Mouse (Mus musculus) neural tube, embryonic 12.5 days (tissue): Measurements from ENCODE around the gene Cntn5. TPM values are rescaled to one million over a fixed set of nuclear protein-coding genes. Genes with fewer than 3 reads are reported as not detected.

Source experiments
- ATAC-seq: fragments of 200-750 bp; cut with Nextera tagmentation; 2 replicates; pipeline ENCODE4 v1.8.0; 2017; ENCODE audit warnings: low read depth, mild to moderate bottlenecking, moderate TSS enrichment, moderate library complexity; ENCODE audit not compliant: low FRiP score
- H3K27ac ChIP-seq: fragments of 300-500 bp; sonication (generic); 2 replicates; pipeline ENCODE4 v1.5.1; 2016
- H3K27me3 ChIP-seq: fragments of 300-500 bp; sonication (generic); replicated peaks from 2 replicates; pipeline ENCODE4 v1.6.1; 2016; ENCODE audit warnings: mild to moderate bottlenecking
- H3K36me3 ChIP-seq: fragments of 300-500 bp; sonication (generic); 2 replicates; pipeline ENCODE4 v1.6.1; 2016; ENCODE audit warnings: mild to moderate bottlenecking
- H3K4me1 ChIP-seq: fragments of 300-500 bp; sonication (generic); 2 replicates; pipeline ENCODE4 v1.6.1; 2016
- H3K4me2 ChIP-seq: fragments of 300-500 bp; sonication (generic); replicated peaks from 2 replicates; pipeline ENCODE4 v1.6.1; 2016; ENCODE audit warnings: mild to moderate bottlenecking
- H3K4me3 ChIP-seq: fragments of 300-500 bp; sonication (generic); 2 replicates; pipeline ENCODE4 v1.5.1; 2016
- H3K9ac ChIP-seq: fragments of 300-500 bp; sonication (generic); 2 replicates; pipeline ENCODE4 v1.6.1; 2016; ENCODE audit warnings: mild to moderate bottlenecking
- H3K9me3 ChIP-seq: fragments of 300-500 bp; sonication (generic); 2 replicates; pipeline ENCODE4 v1.6.1; 2016; ENCODE audit warnings: mild to moderate bottlenecking
- WGBS: fragments of 180-500 bp; shearing (Covaris S2); methylation state at CpG from one replicate; pipeline ENCODE4 v1.1.7; 2016; 5-methylcytosine and 5-hydroxymethylcytosine counted together
- polyA plus RNA-seq: library from polyadenylated mRNA; unstranded; fragments of >200 nt; fragmentation: Nextera tagmentation; extraction: Ambion mirVana; gene quantifications from 2 replicates; pipeline ENCODE4 v1.2.1, GENCODE M21; 2016

Cntn5 gene
- polyA plus RNA-seq, 1 experiment from 2014 or later: 5.2 TPM

- Histone ChIP-seq H3K4me1 (no peaks in the 10 kb centered on the region), H3K27ac (no peak overlapping the region), H3K36me3 (no peaks in the 10 kb centered on the region), H3K4me3 (no peak overlapping the region), H3K9me3 (no peaks in the 10 kb centered on the region), H3K27me3 (no peaks in the 10 kb centered on the region), H3K4me2 (no peak overlapping the region), H3K9ac (no peak overlapping the region)
- no peak for ATAC-seq
- 89% methylated on average over 4 of the region's 4 CpGs for WGBS
Measured at GRCm38 (mm10) chr9:10722121-10722520, 182.5 kb downstream of the Cntn5 start.

GRCm38 (mm10) chr9:10718986-10719385 lies 185.6 kb downstream of the Cntn5 start:
- H3K36me3 ChIP-seq: no peaks in the 10 kb centered on the region
- 31% methylated on average over 3 of the region's 3 CpGs for WGBS
- ATAC-seq: no peak
- H3K4me2 ChIP-seq: no peak overlapping the region
- no peaks in the 10 kb centered on the region for H3K9me3 ChIP-seq
- H3K27me3 ChIP-seq: no peaks in the 10 kb centered on the region
- H3K27ac ChIP-seq: no peak overlapping the region
- no peak overlapping the region for H3K9ac ChIP-seq
- H3K4me3 ChIP-seq: no peak overlapping the region
- no peaks in the 10 kb centered on the region for H3K4me1 ChIP-seq

GRCm38 (mm10) chr9:10713641-10714040 lies 190.9 kb downstream of the Cntn5 start:
- no peaks in the 10 kb centered on the region for H3K36me3 ChIP-seq
- H3K9ac ChIP-seq: no peak overlapping the region
- no peak overlapping the region for H3K4me2 ChIP-seq
- no peak for ATAC-seq
- H3K9me3 ChIP-seq: no peaks in the 10 kb centered on the region
- H3K4me1 ChIP-seq: no peaks in the 10 kb centered on the region
- no peak overlapping the region for H3K27ac ChIP-seq
- no peak overlapping the region for H3K4me3 ChIP-seq
- no peaks in the 10 kb centered on the region for H3K27me3 ChIP-seq
- 15% methylated on average over 1 of the region's 1 CpGs for WGBS

- H3K27me3 ChIP-seq: no peaks in the 10 kb centered on the region
- no peak for ATAC-seq
- no peaks in the 10 kb centered on the region for H3K9me3 ChIP-seq
- H3K4me3 ChIP-seq: no peak overlapping the region
- H3K4me2 ChIP-seq: no peak overlapping the region
- H3K4me1 ChIP-seq: no peaks in the 10 kb centered on the region
- H3K9ac ChIP-seq: no peak overlapping the region
- H3K27ac ChIP-seq: no peak overlapping the region
- H3K36me3 ChIP-seq: no peaks in the 10 kb centered on the region
Measured at GRCm38 (mm10) chr9:10681646-10682045, 222.9 kb downstream of the Cntn5 start.

- no peak overlapping the region for H3K27ac ChIP-seq
- H3K27me3 ChIP-seq: no peaks in the 10 kb centered on the region
- no peak overlapping the region for H3K4me2 ChIP-seq
- no peak overlapping the region for H3K4me3 ChIP-seq
- no peak for ATAC-seq
- H3K9ac ChIP-seq: no peak overlapping the region
- H3K9me3 ChIP-seq: no peaks in the 10 kb centered on the region
- no peaks in the 10 kb centered on the region for H3K36me3 ChIP-seq
- H3K4me1 ChIP-seq: no peaks in the 10 kb centered on the region
- 91% methylated on average over 3 of the region's 3 CpGs for WGBS
Measured at GRCm38 (mm10) chr9:10681181-10681580, 223.4 kb downstream of the Cntn5 start.

- Histone ChIP-seq H3K4me1 (no peaks in the 10 kb centered on the region), H3K27me3 (no peaks in the 10 kb centered on the region), H3K36me3 (no peaks in the 10 kb centered on the region), H3K4me3 (no peak overlapping the region), H3K9me3 (no peaks in the 10 kb centered on the region), H3K9ac (no peak overlapping the region), H3K27ac (no peak overlapping the region), H3K4me2 (no peak overlapping the region)
- ATAC-seq: no peak
- WGBS: 72% methylated on average over 3 of the region's 3 CpGs
Measured at GRCm38 (mm10) chr9:10668676-10669075, 235.9 kb downstream of the Cntn5 start.

- H3K27ac ChIP-seq: no peak overlapping the region
- 63% methylated on average over 4 of the region's 4 CpGs for WGBS
- no peak overlapping the region for H3K9ac ChIP-seq
- no peak for ATAC-seq
- no peaks in the 10 kb centered on the region for H3K36me3 ChIP-seq
- no peaks in the 10 kb centered on the region for H3K4me1 ChIP-seq
- no peak overlapping the region for H3K4me2 ChIP-seq
- no peaks in the 10 kb centered on the region for H3K9me3 ChIP-seq
- H3K4me3 ChIP-seq: no peak overlapping the region
- H3K27me3 ChIP-seq: no peaks in the 10 kb centered on the region
Measured at GRCm38 (mm10) chr9:10667438-10667837, 237.1 kb downstream of the Cntn5 start.

- no peaks in the 10 kb centered on the region for H3K36me3 ChIP-seq
- no peaks in the 10 kb centered on the region for H3K27me3 ChIP-seq
- H3K27ac ChIP-seq: no peak overlapping the region
- no peak overlapping the region for H3K4me2 ChIP-seq
- no peak for ATAC-seq
- H3K4me1 ChIP-seq: no peaks in the 10 kb centered on the region
- no peak overlapping the region for H3K4me3 ChIP-seq
- no peaks in the 10 kb centered on the region for H3K9me3 ChIP-seq
- H3K9ac ChIP-seq: no peak overlapping the region
Measured at GRCm38 (mm10) chr9:10665756-10666155, 238.8 kb downstream of the Cntn5 start.

- Histone ChIP-seq H3K9me3 (no peaks in the 10 kb centered on the region), H3K27ac (no peak overlapping the region), H3K36me3 (no peaks in the 10 kb centered on the region), H3K4me3 (no peak overlapping the region), H3K4me2 (no peak overlapping the region), H3K9ac (no peak overlapping the region), H3K27me3 (no peaks in the 10 kb centered on the region), H3K4me1 (no peaks in the 10 kb centered on the region)
- no peak for ATAC-seq
- WGBS: 76% methylated on average over 2 of the region's 2 CpGs
Measured at GRCm38 (mm10) chr9:10663101-10663500, 241.5 kb downstream of the Cntn5 start.

GRCm38 (mm10) chr9:10659478-10659877 lies 245.1 kb downstream of the Cntn5 start:
- Histone ChIP-seq H3K4me2 (no peak overlapping the region), H3K27ac (no peak overlapping the region), H3K9me3 (no peaks in the 10 kb centered on the region), H3K4me3 (no peak overlapping the region), H3K9ac (no peak overlapping the region), H3K4me1 (no peaks in the 10 kb centered on the region), H3K27me3 (no peaks in the 10 kb centered on the region), H3K36me3 (no peaks in the 10 kb centered on the region)
- ATAC-seq: no peak
- WGBS: 82% methylated on average over 1 of the region's 1 CpGs

- no peak for ATAC-seq
- Histone ChIP-seq H3K27me3 (no peaks in the 10 kb centered on the region), H3K9ac (no peak overlapping the region), H3K27ac (no peak overlapping the region), H3K4me1 (no peaks in the 10 kb centered on the region), H3K4me2 (no peak overlapping the region), H3K36me3 (no peaks in the 10 kb centered on the region), H3K4me3 (no peak overlapping the region), H3K9me3 (no peaks in the 10 kb centered on the region)
- 82% methylated on average over 1 of the region's 1 CpGs for WGBS
Measured at GRCm38 (mm10) chr9:10658086-10658485, 246.5 kb downstream of the Cntn5 start.

- 59% methylated on average over 4 of the region's 4 CpGs for WGBS
- no peaks in the 10 kb centered on the region for H3K4me1 ChIP-seq
- H3K4me3 ChIP-seq: no peak overlapping the region
- no peaks in the 10 kb centered on the region for H3K36me3 ChIP-seq
- no peak overlapping the region for H3K27ac ChIP-seq
- ATAC-seq: peak; percentile 21; the same call in 1 of the 2 replicates
- no peaks in the 10 kb centered on the region for H3K27me3 ChIP-seq
- H3K9ac ChIP-seq: no peak overlapping the region
- H3K4me2 ChIP-seq: no peak overlapping the region
- H3K9me3 ChIP-seq: no peaks in the 10 kb centered on the region
Measured at GRCm38 (mm10) chr9:10657144-10657748, 247.3 kb downstream of the Cntn5 start.

- no peak overlapping the region for H3K27ac ChIP-seq
- ATAC-seq: no peak
- H3K27me3 ChIP-seq: no peaks in the 10 kb centered on the region
- H3K4me3 ChIP-seq: no peak overlapping the region
- H3K4me1 ChIP-seq: no peaks in the 10 kb centered on the region
- no peak overlapping the region for H3K9ac ChIP-seq
- no peak overlapping the region for H3K4me2 ChIP-seq
- H3K9me3 ChIP-seq: no peaks in the 10 kb centered on the region
- WGBS: 91% methylated on average over 1 of the region's 1 CpGs
- no peaks in the 10 kb centered on the region for H3K36me3 ChIP-seq
Measured at GRCm38 (mm10) chr9:10650632-10651031, 253.9 kb downstream of the Cntn5 start.
